ENCODE assay signal across 9 mouse cellular contexts in genomic region chr10:81408871-81409291, GRCm38 (mm10). TPM values are rescaled to one million over a fixed set of nuclear protein-coding genes. Genes with fewer than 3 reads are reported as not detected.
DNase-seq lines count a peak whose midpoint lies in the region; ATAC-seq and TF ChIP-seq lines count a peak whose summit lies in the region.
"Had no signal": no experiment of that assay in that cellular context is flagged by ENCODE, and none has a peak within 500 bp of the region (broad histone marks: within the 10 kb centered on the region; RNA-seq: fewer than 3 reads in every experiment).

No protein-coding gene starts in this region.

- no peak for TF ChIP-seq POLR2A in bone marrow macrophage, adult 2 months (IDR thresholded peaks at IDR 0.05; ENCODE audit: borderline replicate concordance, low read depth, low read length)

- H3K27me3 ChIP-seq in heart, postnatal 0 days (ENCODE audit: control insufficient read depth, insufficient read depth, low read length): no peaks in the 10 kb centered on the region
- H3K27me3 ChIP-seq in megakaryocyte, embryonic 14.5 days (replicated peaks): no peaks in the 10 kb centered on the region
- H3K27me3 ChIP-seq: Patski had no signal

- no peak overlapping the region for H3K9ac ChIP-seq in heart, postnatal 0 days (replicated peaks; ENCODE audit: low read depth, low read length)

- no peak overlapping the region for H3K4me2 ChIP-seq in heart, postnatal 0 days (ENCODE audit: low read depth, low read length)

- no peaks in the 10 kb centered on the region for H3K9me3 ChIP-seq in heart, postnatal 0 days (replicated peaks; ENCODE audit: control insufficient read depth, low read length)
- H3K9me3 ChIP-seq in megakaryocyte, embryonic 14.5 days: no peaks in the 10 kb centered on the region

- no peak overlapping the region for H3K4me3 ChIP-seq in bone marrow macrophage, adult 2 months (ENCODE audit: insufficient read depth, low read length)
- H3K4me3 ChIP-seq in heart, postnatal 0 days (ENCODE audit: low read depth, low read length): no peak overlapping the region
- peak overlapping the region; percentile 92 for H3K4me3 ChIP-seq in megakaryocyte, embryonic 14.5 days (replicated peaks)

- DNase-seq in layer of hippocampus, adult 11-12 months (ENCODE audit: low spot score): peak; percentile 83
- DNase-seq in layer of hippocampus, adult 9-10 months (ENCODE audit: low spot score): no peak
- peak; percentile 80 for DNase-seq in heart, postnatal 0 days (ENCODE audit: low spot score)
- peak; percentile 89 to 94 for DNase-seq in kidney, postnatal 4 days
- DNase-seq in spleen, postnatal 4 days (ENCODE audit: low spot score in 2 of 2): peak; percentile 83 to 94

- H3K27ac ChIP-seq in bone marrow macrophage, adult 2 months (ENCODE audit: insufficient read depth, low read depth, low read length): peak overlapping the region; percentile 89
- H3K27ac ChIP-seq in heart, postnatal 0 days (ENCODE audit: low read depth): peak overlapping the region; percentile 97

- peak; percentile 35; the same call in 1 of the 2 replicates for TF ChIP-seq CTCF in bone marrow macrophage, adult 2 months (IDR thresholded peaks at IDR 0.05; ENCODE audit: low read depth, low read length)
- peak; percentile 82 for TF ChIP-seq CTCF in heart, postnatal 0 days (IDR thresholded peaks at IDR 0.05; ENCODE audit: low read depth)

- TF ChIP-seq EP300 in heart, postnatal 0 days (IDR thresholded peaks at IDR 0.05; ENCODE audit: low read depth): peak; percentile 97

- WGBS in heart, postnatal 0 days: 30% methylated on average over 9 of the region's 9 CpGs

- peaks cover 41% of the 10 kb centered on the region for H3K36me3 ChIP-seq in heart, postnatal 0 days (replicated peaks; ENCODE audit: control insufficient read depth, insufficient read depth, low read length)
- H3K36me3 ChIP-seq in megakaryocyte, embryonic 14.5 days (replicated peaks; ENCODE audit: low read length): peaks cover 69% of the 10 kb centered on the region

- peak; percentile 59 for ATAC-seq in erythroblast, adult 5-6 weeks (replicated peaks; ENCODE audit: low FRiP score, poor library complexity, severe bottlenecking)
- ATAC-seq in heart, postnatal 0 days (ENCODE audit: insufficient read depth, low read depth): peak; percentile 18
- ATAC-seq: Patski had no signal

- peaks cover 55% of the 10 kb centered on the region for H3K4me1 ChIP-seq in bone marrow macrophage, adult 2 months (ENCODE audit: control insufficient read depth, insufficient read depth, low read length)
- peaks cover 56% of the 10 kb centered on the region for H3K4me1 ChIP-seq in heart, postnatal 0 days (ENCODE audit: control insufficient read depth, insufficient read depth)
- H3K4me1 ChIP-seq in megakaryocyte, embryonic 14.5 days: peaks cover 100% of the 10 kb centered on the region

RNA-seq across cellular contexts. Expression of gene Smim24, which starts 16.0 kb away (rescaled TPM):
- polyA plus RNA-seq in bone marrow macrophage, adult 2 months (2012; ENCODE audit: insufficient read depth, insufficient read length, missing spikeins): 41.9 and 45.5 TPM in 2 replicates
- 5.4 TPM in 1 of 2 replicates, not detected in the other for total RNA-seq in erythroblast, adult 5-6 weeks (2015; ENCODE audit: low replicate concordance)
- total RNA-seq in erythroblast, adult 5-6 weeks (2017; ENCODE audit: low replicate concordance): 1.8 and 3.8 TPM in 2 replicates
- total RNA-seq in heart, postnatal 0 days (2014; rRNA removed; ENCODE audit: low replicate concordance): 6.6 and 7.8 TPM in 2 replicates
- 3.3 and 3.8 TPM in 2 replicates for polyA plus RNA-seq in heart, postnatal 0 days (2015; fragmentation: Nextera tagmentation; extraction: Ambion mirVana)
- 4.4 TPM in 1 of 2 replicates, not detected in the other for polyA plus RNA-seq in megakaryocyte, embryonic 14.5 days (2012; ENCODE audit: insufficient read depth, low replicate concordance)

RNA-seq across cellular contexts. Expression of gene Gm48552, which starts 20.1 kb away (rescaled TPM):
- polyA plus RNA-seq in bone marrow macrophage, adult 2 months (2012; ENCODE audit: insufficient read depth, insufficient read length, missing spikeins): not detected in 2 replicates
- not detected in 2 replicates for total RNA-seq in erythroblast, adult 5-6 weeks (2015; ENCODE audit: low replicate concordance)
- total RNA-seq in erythroblast, adult 5-6 weeks (2017; ENCODE audit: low replicate concordance): 5.6 TPM in 1 of 2 replicates, not detected in the other
- not detected in 2 replicates for total RNA-seq in heart, postnatal 0 days (2014; rRNA removed; ENCODE audit: low replicate concordance)
- polyA plus RNA-seq in heart, postnatal 0 days (2015; fragmentation: Nextera tagmentation; extraction: Ambion mirVana): 0.45 and 0.70 TPM in 2 replicates
- 8.4 TPM in 1 of 2 replicates, not detected in the other for polyA plus RNA-seq in megakaryocyte, embryonic 14.5 days (2012; ENCODE audit: insufficient read depth, low replicate concordance)

RNA-seq across cellular contexts. Expression of gene Gm48551, which starts 24.6 kb away (rescaled TPM):
- 0.75 and 2.2 TPM in 2 replicates for polyA plus RNA-seq in bone marrow macrophage, adult 2 months (2012; ENCODE audit: insufficient read depth, insufficient read length, missing spikeins)
- total RNA-seq in erythroblast, adult 5-6 weeks (2015; ENCODE audit: low replicate concordance): 2.5 and 3.7 TPM in 2 replicates
- 1.3 TPM in 1 of 2 replicates, not detected in the other for total RNA-seq in erythroblast, adult 5-6 weeks (2017; ENCODE audit: low replicate concordance)
- total RNA-seq in heart, postnatal 0 days (2014; rRNA removed; ENCODE audit: low replicate concordance): 0.11 TPM in 1 of 2 replicates, not detected in the other
- 0.43 and 1.1 TPM in 2 replicates for polyA plus RNA-seq in heart, postnatal 0 days (2015; fragmentation: Nextera tagmentation; extraction: Ambion mirVana)
- polyA plus RNA-seq in megakaryocyte, embryonic 14.5 days (2012; ENCODE audit: insufficient read depth, low replicate concordance): 0.89 TPM in 1 of 2 replicates, not detected in the other

RNA-seq across cellular contexts. Expression of gene Dohh, which starts 24.7 kb away (rescaled TPM):
- polyA plus RNA-seq in bone marrow macrophage, adult 2 months (2012; ENCODE audit: insufficient read depth, insufficient read length, missing spikeins): 23.1 and 29.5 TPM in 2 replicates
- 10.4 and 11.7 TPM in 2 replicates for total RNA-seq in erythroblast, adult 5-6 weeks (2015; ENCODE audit: low replicate concordance)
- total RNA-seq in erythroblast, adult 5-6 weeks (2017; ENCODE audit: low replicate concordance): 32.5 and 33.7 TPM in 2 replicates
- 123 and 139 TPM in 2 replicates for total RNA-seq in heart, postnatal 0 days (2014; rRNA removed; ENCODE audit: low replicate concordance)
- 75.2 and 77.6 TPM in 2 replicates for polyA plus RNA-seq in heart, postnatal 0 days (2015; fragmentation: Nextera tagmentation; extraction: Ambion mirVana)
- 80.4 and 114 TPM in 2 replicates for polyA plus RNA-seq in megakaryocyte, embryonic 14.5 days (2012; ENCODE audit: insufficient read depth, low replicate concordance)

RNA-seq across cellular contexts. Expression of gene Fzr1, which starts 30.6 kb away (rescaled TPM):
- polyA plus RNA-seq in bone marrow macrophage, adult 2 months (2012; ENCODE audit: insufficient read depth, insufficient read length, missing spikeins): 32.6 and 35.0 TPM in 2 replicates
- total RNA-seq in erythroblast, adult 5-6 weeks (2015; ENCODE audit: low replicate concordance): 286 and 325 TPM in 2 replicates
- 463 and 486 TPM in 2 replicates for total RNA-seq in erythroblast, adult 5-6 weeks (2017; ENCODE audit: low replicate concordance)
- total RNA-seq in heart, postnatal 0 days (2014; rRNA removed; ENCODE audit: low replicate concordance): 47.6 and 53.9 TPM in 2 replicates
- polyA plus RNA-seq in heart, postnatal 0 days (2015; fragmentation: Nextera tagmentation; extraction: Ambion mirVana): 45.8 and 48.4 TPM in 2 replicates
- 71.2 and 72.9 TPM in 2 replicates for polyA plus RNA-seq in megakaryocyte, embryonic 14.5 days (2012; ENCODE audit: insufficient read depth, low replicate concordance)
